Mouse (Mus musculus) ES-E14 (cell line): ENCODE measurements at regions not wholly inside any gene's neighbourhood (a gene's known extent, or its start where the extent isn't known, plus 50 kb on each side); places are given as distances from the start of the nearest gene placed in this dataset.

ENCODE experiments used
- DNase-seq: peaks from one replicate; pipeline ENCODE4 v3.0.0-alpha.2; 2013; ENCODE audit warnings: low read depth, low spot score
- H3K27ac ChIP-seq: 2 replicates; pipeline ENCODE4 v1.5.1; 2012; ENCODE audit warnings: low read depth, mild to moderate bottlenecking, low read length, moderate library complexity, mixed read lengths; ENCODE audit not compliant: poor library complexity, insufficient read depth, severe bottlenecking
- H3K36me3 ChIP-seq: 2 replicates; pipeline ENCODE4 v1.6.1; 2012; ENCODE audit warnings: mild to moderate bottlenecking, low read length, moderate library complexity, mixed read lengths; ENCODE audit not compliant: control insufficient read depth, poor library complexity, insufficient read depth, severe bottlenecking
- H3K4me1 ChIP-seq, 2 experiments: fragments of 150-350 bp in 1 of 2; sonication (generic) in 1 of 2; 2 replicates each; pipeline ENCODE4 v1.6.1; 2012; ENCODE audit warnings: low read length in 2 of 2, mild to moderate bottlenecking in 1 of 2, mixed read lengths in 1 of 2; ENCODE audit not compliant: control insufficient read depth in 2 of 2, insufficient read depth in 2 of 2, poor library complexity in 1 of 2
- H3K4me3 ChIP-seq, 2 experiments: fragments of 150-350 bp in 1 of 2; sonication (generic) in 1 of 2; 2 replicates each; pipeline ENCODE4 v1.5.1; 2012; ENCODE audit warnings: low read length in 2 of 2, low read depth in 1 of 2, mild to moderate bottlenecking in 1 of 2, mixed read lengths in 1 of 2; ENCODE audit not compliant: insufficient read depth in 1 of 2, poor library complexity in 1 of 2, severe bottlenecking in 1 of 2
- H3K9ac ChIP-seq: 2 replicates; pipeline ENCODE4 v1.6.1; 2012; ENCODE audit warnings: low read depth, mild to moderate bottlenecking, low read length, mixed read lengths; ENCODE audit not compliant: poor library complexity, insufficient read depth, severe bottlenecking
- H3K9me3 ChIP-seq: fragments of 150-350 bp; sonication (generic); 2 replicates; pipeline ENCODE4 v1.6.1; 2012; ENCODE audit warnings: low read depth, mild to moderate bottlenecking, low read length; ENCODE audit not compliant: control insufficient read depth, insufficient read depth
- CHD2 ChIP-seq: IDR thresholded peaks from 2 replicates; pipeline ENCODE4 v1.6.1; 2014; ENCODE audit warnings: mild to moderate bottlenecking, low read depth, low read length, inconsistent platforms
- HCFC1 ChIP-seq: IDR thresholded peaks from 2 replicates; pipeline ENCODE4 v1.6.1; 2012; ENCODE audit warnings: low read length, inconsistent platforms, borderline replicate concordance; ENCODE audit not compliant: insufficient read depth
- MAFK ChIP-seq: IDR thresholded peaks from 2 replicates; pipeline ENCODE4 v1.6.1; 2014; ENCODE audit warnings: mild to moderate bottlenecking, low read depth, low read length, inconsistent platforms; ENCODE audit not compliant: insufficient read depth
- ZC3H11A ChIP-seq: IDR thresholded peaks from 2 replicates; pipeline ENCODE4 v1.6.1; 2012; ENCODE audit warnings: low read depth, mild to moderate bottlenecking, inconsistent platforms, low read length, borderline replicate concordance
- ZNF384 ChIP-seq: IDR thresholded peaks from 2 replicates; pipeline ENCODE4 v1.6.1; 2012; ENCODE audit warnings: low read depth, low read length, inconsistent platforms
- in situ Hi-C, 2 experiments: fragments of 600-800 bp; cut with MboI; formaldehyde crosslinking; loops; one replicate each; pipeline ENCODE4 v1.15.1; 2025; ENCODE audit warnings: low sequenced_read_pairs in 2 of 2, inconsistent platforms in 1 of 2; ENCODE audit not compliant: unreplicated experiment in 2 of 2

DNA sequence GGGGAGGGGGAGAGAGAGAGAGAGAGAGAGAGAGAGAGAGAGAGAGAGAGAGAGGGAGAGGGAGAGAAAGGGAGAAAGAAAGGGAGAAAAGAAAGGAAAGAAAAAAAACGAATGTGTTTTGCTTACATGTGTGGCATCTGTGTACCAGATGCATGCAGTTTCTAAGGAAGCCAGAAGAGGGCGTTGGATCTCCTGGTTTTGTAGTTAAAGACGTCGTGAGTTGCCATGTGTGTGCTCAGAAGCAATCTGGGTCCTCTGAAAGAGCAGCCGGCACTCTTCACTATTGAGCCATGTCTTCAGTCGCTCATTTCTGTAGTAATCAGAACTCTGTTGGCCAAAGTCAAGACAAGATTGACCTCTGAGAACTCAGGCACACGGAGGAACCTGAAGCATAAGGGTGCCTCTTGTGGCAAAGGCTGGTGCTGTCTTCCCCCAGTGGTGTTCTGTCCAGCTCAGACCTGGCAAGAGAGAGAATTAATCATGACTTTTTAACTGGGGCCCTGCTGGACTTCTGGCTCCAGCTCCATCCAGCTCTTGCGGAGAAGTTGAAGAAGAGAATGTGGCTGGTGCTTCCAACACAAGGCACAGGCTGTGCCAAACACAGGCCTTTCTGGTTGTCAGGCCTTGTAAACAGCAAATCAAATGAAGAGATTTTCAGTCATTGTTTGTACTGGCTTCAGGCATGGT is 67.0 kb upstream of the Gm11733 start:
- H3K4me1 ChIP-seq = peaks cover 7 to 30% of the 10 kb centered on the region in 2 experiments

DNA sequence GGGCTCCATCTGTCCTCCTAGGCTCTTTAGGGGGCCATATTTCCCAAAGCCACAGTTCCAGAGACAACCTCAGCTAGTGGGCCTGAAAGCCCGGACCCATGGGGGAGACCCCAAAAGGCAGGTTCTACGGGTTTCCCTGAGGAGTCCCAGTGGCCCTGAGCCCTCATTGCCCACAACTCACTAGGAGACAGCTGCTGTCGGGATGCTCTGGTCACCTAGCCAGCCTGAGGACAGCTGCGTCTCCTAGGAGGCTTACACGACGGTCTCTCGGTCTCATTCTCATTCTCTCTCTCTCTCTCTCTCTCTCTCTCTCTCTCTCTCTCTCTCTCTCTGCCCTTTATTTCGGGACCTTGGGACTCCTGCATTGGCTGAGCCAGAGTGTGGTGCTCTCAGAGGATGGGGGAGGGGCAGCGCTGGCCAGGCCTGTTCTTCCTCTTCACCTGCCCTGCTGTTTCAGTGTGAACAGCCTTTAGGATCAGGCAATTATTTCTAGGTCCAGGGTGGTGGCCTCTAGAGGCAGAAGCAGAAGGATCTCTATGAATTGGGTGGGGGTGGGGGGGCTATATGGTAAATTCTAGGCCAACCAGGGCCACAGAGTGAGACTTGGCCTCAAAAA is 66.1 kb upstream of the Gm11733 start:
- Histone ChIP-seq H3K4me3 (no peak overlapping the region), H3K27ac (no peak overlapping the region), H3K9ac (no peak overlapping the region), H3K9me3 (no peaks in the 10 kb centered on the region), H3K4me1 (peaks cover 7 to 26% of the 10 kb centered on the region in 2 experiments), H3K36me3 (no peaks in the 10 kb centered on the region)
- TF ChIP-seq CHD2 (no peak), ZC3H11A (no peak), HCFC1 (no peak), ZNF384 (no peak), MAFK (no peak)
- in situ Hi-C loops = no loop called here
- DNase-seq = no peak

More for the DNA sequence above, 67.0 kb upstream of the Gm11733 start:
- TF ChIP-seq ZNF384 (no peak), HCFC1 (no peak), ZC3H11A (peak; percentile 49; the same call in 1 of the 2 replicates), CHD2 (no peak), MAFK (no peak)
- peak; percentile 68 for DNase-seq
- H3K4me3 ChIP-seq = no peak overlapping the region
- no peak overlapping the region for H3K27ac ChIP-seq
- no peak overlapping the region for H3K9ac ChIP-seq
- no peaks in the 10 kb centered on the region for H3K9me3 ChIP-seq
- in situ Hi-C loops = no loop called here
- H3K36me3 ChIP-seq = no peaks in the 10 kb centered on the region

DNA sequence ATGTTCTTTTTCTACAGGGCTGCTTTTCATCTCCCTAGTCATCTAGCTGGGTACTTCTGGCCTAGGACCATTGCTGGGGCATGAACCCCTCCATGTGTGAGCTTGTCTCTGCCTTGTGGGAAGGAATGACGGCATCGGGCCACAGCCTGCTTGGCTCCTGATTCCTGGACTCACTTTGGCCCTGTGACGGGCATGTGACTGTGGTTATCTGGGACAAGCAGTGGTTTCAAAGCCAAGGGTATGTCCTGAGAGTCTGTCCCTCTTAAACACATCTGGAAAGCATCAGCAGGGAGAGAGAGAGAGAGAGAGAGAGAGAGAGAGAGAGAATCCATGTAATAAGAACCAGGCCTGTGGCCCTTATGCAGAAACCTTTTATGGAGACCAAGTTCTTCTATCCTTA is 65.2 kb upstream of the Gm11733 start:
- no peaks in the 10 kb centered on the region for H3K36me3 ChIP-seq
- peaks cover 3 to 20% of the 10 kb centered on the region in 2 experiments; a peak in 3 of 4 replicates for H3K4me1 ChIP-seq
- H3K27ac ChIP-seq = no peak overlapping the region
- no peak for TF ChIP-seq CHD2
- no peak for TF ChIP-seq MAFK
- TF ChIP-seq ZC3H11A = no peak
- no peak for TF ChIP-seq HCFC1
- TF ChIP-seq ZNF384 = no peak
- no peak overlapping the region for H3K4me3 ChIP-seq
- H3K9ac ChIP-seq = no peak overlapping the region
- H3K9me3 ChIP-seq = no peaks in the 10 kb centered on the region
- in situ Hi-C loops = no loop called here
- DNase-seq = no peak

DNA sequence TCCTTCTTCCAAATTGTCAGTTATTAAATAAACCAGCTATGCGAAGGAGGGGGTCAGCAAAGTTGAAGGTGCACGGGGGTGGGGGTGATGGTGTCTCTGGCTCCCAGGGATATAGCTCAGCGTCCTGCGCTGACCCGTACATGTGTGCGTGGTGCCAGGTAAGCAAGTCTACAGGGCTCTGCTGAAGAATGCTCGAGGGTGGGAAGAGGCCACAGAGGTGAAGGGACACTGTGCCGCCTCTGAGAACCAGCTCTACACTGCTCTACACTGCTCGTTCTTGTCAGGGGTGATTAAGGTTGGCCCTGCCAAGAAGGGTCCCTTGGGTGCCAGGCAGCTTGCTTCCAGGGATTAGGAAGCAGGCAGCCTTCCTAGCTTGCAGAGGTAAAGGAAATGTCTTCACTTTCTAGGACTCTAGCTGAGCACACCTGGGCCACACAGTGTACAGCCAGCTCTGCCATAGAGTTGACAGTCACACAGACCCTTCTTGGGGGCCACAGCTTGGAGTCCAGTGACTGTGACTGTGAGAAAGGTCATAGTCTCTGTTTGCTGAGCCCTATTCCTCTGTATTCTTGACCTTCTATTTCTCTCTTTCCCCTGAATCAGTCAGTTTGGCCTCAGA is 64.7 kb upstream of the Gm11733 start:
- no peak overlapping the region for H3K9ac ChIP-seq
- no peaks in the 10 kb centered on the region for H3K9me3 ChIP-seq
- H3K27ac ChIP-seq = no peak overlapping the region
- H3K36me3 ChIP-seq = no peaks in the 10 kb centered on the region
- DNase-seq = no peak
- H3K4me1 ChIP-seq = peaks cover 3 to 16% of the 10 kb centered on the region in 2 experiments; a peak in 3 of 4 replicates
- in situ Hi-C loops = no loop called here
- no peak for TF ChIP-seq ZNF384
- no peak for TF ChIP-seq CHD2
- TF ChIP-seq HCFC1 = no peak
- TF ChIP-seq MAFK = no peak
- no peak for TF ChIP-seq ZC3H11A
- H3K4me3 ChIP-seq = no peak overlapping the region
